Mouse (Mus musculus) limb, embryonic 15.5 days (tissue): ENCODE data around the gene Arhgap35. TPM values are rescaled to one million over a fixed set of nuclear protein-coding genes. Genes with fewer than 3 reads are reported as not detected.
A peak's percentile ranks its signal among the peaks of the same experiment; 100 is the strongest.

Source experiments
- ATAC-seq: fragments of 200-750 bp; cut with Nextera tagmentation; 2 replicates; pipeline ENCODE4 v1.8.0; 2017; ENCODE audit warnings: low read depth, moderate TSS enrichment; ENCODE audit not compliant: insufficient number of reproducible peaks, low FRiP score, low TSS enrichment
- H3K27ac ChIP-seq: fragments of 300-500 bp; sonication (generic); 2 replicates; pipeline ENCODE4 v1.5.1; 2015; ENCODE audit warnings: moderate library complexity, mild to moderate bottlenecking, inconsistent platforms
- H3K27me3 ChIP-seq: fragments of 300-500 bp; sonication (generic); 2 replicates; pipeline ENCODE4 v1.6.1; 2015; ENCODE audit warnings: inconsistent platforms
- H3K36me3 ChIP-seq: fragments of 300-500 bp; sonication (generic); 2 replicates; pipeline ENCODE4 v1.6.1; 2015; ENCODE audit warnings: inconsistent platforms
- H3K4me1 ChIP-seq: fragments of 300-500 bp; sonication (generic); 2 replicates; pipeline ENCODE4 v1.6.1; 2015; ENCODE audit warnings: inconsistent platforms
- H3K4me2 ChIP-seq: fragments of 300-500 bp; sonication (generic); 2 replicates; pipeline ENCODE4 v1.6.1; 2015; ENCODE audit warnings: mild to moderate bottlenecking, inconsistent platforms
- H3K4me3 ChIP-seq: fragments of 300-500 bp; sonication (generic); 2 replicates; pipeline ENCODE4 v1.5.1; 2015; ENCODE audit warnings: mild to moderate bottlenecking, inconsistent platforms
- H3K9ac ChIP-seq: fragments of 300-500 bp; sonication (generic); 2 replicates; pipeline ENCODE4 v1.6.1; 2015; ENCODE audit warnings: inconsistent platforms
- H3K9me3 ChIP-seq: fragments of 300-500 bp; sonication (generic); 2 replicates; pipeline ENCODE4 v1.6.1; 2016; ENCODE audit warnings: inconsistent platforms
- WGBS: fragments of 180-500 bp; shearing (Covaris S2); methylation state at CpG from one replicate; pipeline ENCODE4 v1.1.7; 2015; 5-methylcytosine and 5-hydroxymethylcytosine counted together
- polyA plus RNA-seq: library from polyadenylated mRNA; unstranded; fragments of >200 nt; fragmentation: Nextera tagmentation; extraction: Ambion mirVana; gene quantifications from 2 replicates; pipeline ENCODE4 v1.2.1, GENCODE M21; 2015

The Arhgap35 gene
- polyA plus RNA-seq, 1 experiment from 2014 or later: 15.7 TPM

- Histone ChIP-seq H3K4me3 (no peak overlapping the region), H3K4me2 (no peak overlapping the region), H3K27ac (no peak overlapping the region), H3K4me1 (no peaks in the 10 kb centered on the region), H3K27me3 (no peaks in the 10 kb centered on the region), H3K36me3 (no peaks in the 10 kb centered on the region), H3K9ac (no peak overlapping the region), H3K9me3 (no peaks in the 10 kb centered on the region)
- no peak for ATAC-seq
- 53% methylated on average over 4 of the region's 4 CpGs for WGBS
Measured at GRCm38 (mm10) chr7:16601683-16602102, 13.1 kb downstream of the Arhgap35 start.

- Histone ChIP-seq H3K36me3 (peaks cover 8% of the 10 kb centered on the region; the same call in 1 of the 2 replicates), H3K4me2 (no peak overlapping the region), H3K27me3 (no peaks in the 10 kb centered on the region), H3K27ac (no peak overlapping the region), H3K4me1 (no peaks in the 10 kb centered on the region), H3K9ac (no peak overlapping the region), H3K4me3 (no peak overlapping the region), H3K9me3 (no peaks in the 10 kb centered on the region)
- 80% methylated on average over 2 of the region's 2 CpGs for WGBS
- ATAC-seq: no peak
Measured at GRCm38 (mm10) chr7:16599006-16599405, 15.8 kb downstream of the Arhgap35 start.

GRCm38 (mm10) chr7:16591292-16591691 lies 23.5 kb downstream of the Arhgap35 start:
- ATAC-seq: no peak
- Histone ChIP-seq H3K4me2 (no peak overlapping the region), H3K4me1 (0 out of 2 replicates have a peak, but pooled peaks cover 3% of the 10 kb centered on the region), H3K36me3 (peaks cover 16% of the 10 kb centered on the region; the same call in 1 of the 2 replicates), H3K27me3 (no peaks in the 10 kb centered on the region), H3K4me3 (no peak overlapping the region), H3K27ac (no peak overlapping the region), H3K9me3 (no peaks in the 10 kb centered on the region), H3K9ac (no peak overlapping the region)
- WGBS: 76% methylated on average over 1 of the region's 1 CpGs

GRCm38 (mm10) chr7:16587649-16588048 lies 27.1 kb downstream of the Arhgap35 start:
- Histone ChIP-seq H3K4me1 (0 out of 2 replicates have a peak, but pooled peaks cover 3% of the 10 kb centered on the region), H3K36me3 (0 out of 2 replicates have a peak, but pooled peaks cover 8% of the 10 kb centered on the region), H3K27me3 (no peaks in the 10 kb centered on the region), H3K4me2 (no peak overlapping the region), H3K9me3 (no peaks in the 10 kb centered on the region), H3K9ac (no peak overlapping the region), H3K4me3 (no peak overlapping the region), H3K27ac (no peak overlapping the region)
- ATAC-seq: no peak
- WGBS: 86% methylated on average over 3 of the region's 3 CpGs

GRCm38 (mm10) chr7:16584384-16584783 lies 30.4 kb downstream of the Arhgap35 start:
- no peaks in the 10 kb centered on the region for H3K9me3 ChIP-seq
- 0 out of 2 replicates have a peak, but pooled peaks cover 2% of the 10 kb centered on the region for H3K36me3 ChIP-seq
- no peak overlapping the region for H3K4me3 ChIP-seq
- H3K27me3 ChIP-seq: no peaks in the 10 kb centered on the region
- H3K9ac ChIP-seq: no peak overlapping the region
- H3K4me2 ChIP-seq: no peak overlapping the region
- no peak for ATAC-seq
- H3K27ac ChIP-seq: no peak overlapping the region
- peaks cover 12% of the 10 kb centered on the region for H3K4me1 ChIP-seq

- Histone ChIP-seq H3K4me3 (no peak overlapping the region), H3K36me3 (0 out of 2 replicates have a peak, but pooled peaks cover 2% of the 10 kb centered on the region), H3K4me2 (no peak overlapping the region), H3K9me3 (no peaks in the 10 kb centered on the region), H3K27me3 (no peaks in the 10 kb centered on the region), H3K4me1 (peaks cover 12% of the 10 kb centered on the region), H3K9ac (no peak overlapping the region), H3K27ac (no peak overlapping the region)
- ATAC-seq: no peak
- 58% methylated on average over 1 of the region's 1 CpGs for WGBS
Measured at GRCm38 (mm10) chr7:16583775-16584174, 31.0 kb downstream of the Arhgap35 start.

- ATAC-seq: no peak
- peaks cover 15% of the 10 kb centered on the region for H3K4me1 ChIP-seq
- no peaks in the 10 kb centered on the region for H3K27me3 ChIP-seq
- no peaks in the 10 kb centered on the region for H3K9me3 ChIP-seq
- no peak overlapping the region for H3K9ac ChIP-seq
- WGBS: 74% methylated on average over 3 of the region's 3 CpGs
- no peak overlapping the region for H3K4me2 ChIP-seq
- H3K27ac ChIP-seq: no peak overlapping the region
- H3K4me3 ChIP-seq: no peak overlapping the region
- peaks cover 4% of the 10 kb centered on the region; the same call in 1 of the 2 replicates for H3K36me3 ChIP-seq
Measured at GRCm38 (mm10) chr7:16582299-16582698, 32.5 kb downstream of the Arhgap35 start.

GRCm38 (mm10) chr7:16581276-16582100 lies 33.3 kb downstream of the Arhgap35 start:
- ATAC-seq: no peak
- Histone ChIP-seq H3K9me3 (no peaks in the 10 kb centered on the region), H3K4me2 (no peak overlapping the region), H3K9ac (no peak overlapping the region), H3K4me3 (no peak overlapping the region), H3K36me3 (peaks cover 4% of the 10 kb centered on the region; the same call in 1 of the 2 replicates), H3K27ac (peak overlapping the region; percentile 48), H3K27me3 (no peaks in the 10 kb centered on the region), H3K4me1 (peaks cover 15% of the 10 kb centered on the region)
- WGBS: 51% methylated on average over 13 of the region's 13 CpGs

- Histone ChIP-seq H3K9ac (no peak overlapping the region), H3K27me3 (no peaks in the 10 kb centered on the region), H3K27ac (no peak overlapping the region), H3K9me3 (no peaks in the 10 kb centered on the region), H3K4me3 (no peak overlapping the region), H3K4me1 (peaks cover 12% of the 10 kb centered on the region), H3K4me2 (no peak overlapping the region), H3K36me3 (peaks cover 4% of the 10 kb centered on the region; the same call in 1 of the 2 replicates)
- no peak for ATAC-seq
- 64% methylated on average over 1 of the region's 1 CpGs for WGBS
Measured at GRCm38 (mm10) chr7:16576719-16577118, 38.1 kb downstream of the Arhgap35 start.

- Histone ChIP-seq H3K27me3 (no peaks in the 10 kb centered on the region), H3K4me2 (no peak overlapping the region), H3K36me3 (no peaks in the 10 kb centered on the region), H3K4me3 (no peak overlapping the region), H3K9me3 (no peaks in the 10 kb centered on the region), H3K9ac (no peak overlapping the region), H3K4me1 (no peaks in the 10 kb centered on the region), H3K27ac (no peak overlapping the region)
- no peak for ATAC-seq
- 23% methylated on average over 1 of the region's 1 CpGs for WGBS
Measured at GRCm38 (mm10) chr7:16571191-16571590, 43.6 kb downstream of the Arhgap35 start.

GRCm38 (mm10) chr7:16570737-16571136 lies 44.1 kb downstream of the Arhgap35 start:
- H3K9me3 ChIP-seq: no peaks in the 10 kb centered on the region
- no peaks in the 10 kb centered on the region for H3K27me3 ChIP-seq
- WGBS: 70% methylated on average over 1 of the region's 1 CpGs
- H3K9ac ChIP-seq: no peak overlapping the region
- H3K4me3 ChIP-seq: no peak overlapping the region
- ATAC-seq: no peak
- H3K36me3 ChIP-seq: no peaks in the 10 kb centered on the region
- H3K4me2 ChIP-seq: no peak overlapping the region
- H3K4me1 ChIP-seq: no peaks in the 10 kb centered on the region
- H3K27ac ChIP-seq: no peak overlapping the region

GRCm38 (mm10) chr7:16564491-16564890 lies 50.3 kb downstream of the Arhgap35 start:
- no peak for ATAC-seq
- H3K4me1 ChIP-seq: no peaks in the 10 kb centered on the region
- H3K36me3 ChIP-seq: peaks cover 44% of the 10 kb centered on the region
- H3K27ac ChIP-seq: no peak overlapping the region
- H3K9me3 ChIP-seq: no peaks in the 10 kb centered on the region
- no peaks in the 10 kb centered on the region for H3K27me3 ChIP-seq
- H3K4me3 ChIP-seq: no peak overlapping the region
- no peak overlapping the region for H3K9ac ChIP-seq
- WGBS: 89% methylated on average over 8 of the region's 8 CpGs
- no peak overlapping the region for H3K4me2 ChIP-seq
